Mouse (Mus musculus) thymus, adult 2 months (tissue): ENCODE results near the gene Ppp1r3f. TPM values are rescaled to one million over a fixed set of nuclear protein-coding genes. Genes with fewer than 3 reads are reported as not detected.

Source experiments
- DNase-seq: peaks from one replicate; pipeline ENCODE4 v3.0.0; 2021
- H3K27ac ChIP-seq: fragments of 200-500 bp; 2 replicates; pipeline ENCODE4 v1.5.1; 2012; ENCODE audit warnings: low read length, control low read depth; ENCODE audit not compliant: control insufficient read depth, insufficient read depth
- H3K27me3 ChIP-seq: fragments of 200-500 bp; 2 replicates; pipeline ENCODE4 v1.6.1; 2012; ENCODE audit warnings: mild to moderate bottlenecking, low read length, moderate library complexity, mixed read lengths; ENCODE audit not compliant: control insufficient read depth, insufficient read depth
- H3K36me3 ChIP-seq: fragments of 200-500 bp; 2 replicates; pipeline ENCODE4 v1.6.1; 2012; ENCODE audit warnings: mild to moderate bottlenecking, low read length, moderate library complexity; ENCODE audit not compliant: control insufficient read depth, insufficient read depth
- H3K4me1 ChIP-seq: fragments of 200-500 bp; replicated peaks from 2 replicates; pipeline ENCODE4 v1.6.1; 2012; ENCODE audit warnings: low read length; ENCODE audit not compliant: control insufficient read depth, insufficient read depth
- H3K4me3 ChIP-seq: fragments of 200-500 bp; 2 replicates; pipeline ENCODE4 v1.5.1; 2012; ENCODE audit warnings: mild to moderate bottlenecking, low read length, control low read depth, moderate library complexity; ENCODE audit not compliant: control insufficient read depth, insufficient read depth
- CTCF ChIP-seq: fragments of 200-500 bp; IDR thresholded peaks from 2 replicates; pipeline ENCODE4 v1.5.1; 2012; ENCODE audit warnings: mild to moderate bottlenecking, control low read depth, low read length, moderate library complexity, borderline replicate concordance; ENCODE audit not compliant: control insufficient read depth, poor library complexity, insufficient read depth; ENCODE audit errors: extremely low read depth
- POLR2A ChIP-seq: fragments of 200-500 bp; IDR thresholded peaks from 2 replicates; pipeline ENCODE4 v1.6.1; 2012; ENCODE audit warnings: mild to moderate bottlenecking, low read length, control low read depth, moderate library complexity; ENCODE audit not compliant: control insufficient read depth, poor library complexity, insufficient read depth; ENCODE audit errors: extremely low read depth
- WGBS: fragments of 180-500 bp; shearing (Covaris S2); methylation state at CpG from one replicate; pipeline ENCODE4 v1.1.7; 2018; 5-methylcytosine and 5-hydroxymethylcytosine counted together
- polyA plus RNA-seq: library from polyadenylated mRNA; depleted of rRNA; stranded (reverse); fragments of >200 nt; gene quantifications from 2 replicates; pipeline ENCODE4 v1.2.3, GENCODE M21; 2012

Ppp1r3f gene
- polyA plus RNA-seq, 1 experiment: 5.8 TPM

- no peak for DNase-seq
- Histone ChIP-seq H3K27ac (peak within 1 kb of the TSS; percentile 85), H3K4me3 (peak within 1 kb of the TSS; percentile 60), H3K36me3 (no peaks in the 10 kb centered on the region), H3K27me3 (no peaks in the 10 kb centered on the region), H3K4me1 (peaks cover 34% of the 10 kb centered on the region)
- TF ChIP-seq CTCF (no peak), POLR2A (no peak)
- 34% methylated on average over 63 of the region's 72 CpGs for WGBS
These were observed 652 bp downstream of the Ppp1r3f start, which contains the start of gene Foxp3 for GRCm38 (mm10) chrX:7573176-7574086. TSS of gene Foxp3 (plus strand) at chrX:7573644.

GRCm38 (mm10) chrX:7572466-7572865 is 1.6 kb downstream of the Ppp1r3f start:
- H3K4me1 ChIP-seq: peaks cover 34% of the 10 kb centered on the region
- DNase-seq: no peak
- TF ChIP-seq POLR2A: no peak
- no peak for TF ChIP-seq CTCF
- H3K36me3 ChIP-seq: no peaks in the 10 kb centered on the region
- peak overlapping the region; percentile 85 for H3K27ac ChIP-seq
- H3K27me3 ChIP-seq: no peaks in the 10 kb centered on the region
- H3K4me3 ChIP-seq: no peak overlapping the region
- 39% methylated on average over 10 of the region's 10 CpGs for WGBS

DNA sequence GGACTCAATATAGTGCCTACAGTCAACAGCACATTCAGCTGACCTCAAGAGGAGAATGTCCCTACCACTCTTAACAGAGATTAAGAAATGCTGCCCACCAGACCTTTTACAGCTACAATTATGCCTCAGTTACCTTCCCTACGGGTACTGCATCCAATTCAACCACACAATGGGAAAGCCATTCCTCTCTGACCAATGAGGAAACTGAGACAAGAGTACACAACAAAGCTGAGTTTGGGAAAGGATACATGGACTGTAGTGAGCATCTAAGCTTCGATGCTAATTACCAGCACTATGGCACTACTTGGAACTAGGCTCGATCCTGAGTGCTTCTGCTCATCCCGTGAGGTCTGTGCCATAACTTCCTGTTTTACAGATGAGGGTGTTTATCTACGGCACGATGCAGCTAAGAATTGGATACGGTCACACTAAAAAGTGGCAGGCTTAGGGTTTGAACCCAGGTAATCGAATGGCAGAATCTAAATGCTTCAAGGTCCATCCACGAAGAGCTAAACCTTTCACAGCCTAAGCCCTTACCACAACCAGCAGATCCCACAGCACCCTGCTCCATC is 2.4 kb downstream of the Ppp1r3f start:
- TF ChIP-seq POLR2A (no peak), CTCF (no peak)
- Histone ChIP-seq H3K27me3 (no peaks in the 10 kb centered on the region), H3K27ac (peak overlapping the region; percentile 38; the same call in 1 of the 2 replicates), H3K4me1 (peaks cover 38% of the 10 kb centered on the region), H3K4me3 (no peak overlapping the region), H3K36me3 (no peaks in the 10 kb centered on the region)
- DNase-seq: no peak
- WGBS: 76% methylated on average over 9 of the region's 9 CpGs

DNA sequence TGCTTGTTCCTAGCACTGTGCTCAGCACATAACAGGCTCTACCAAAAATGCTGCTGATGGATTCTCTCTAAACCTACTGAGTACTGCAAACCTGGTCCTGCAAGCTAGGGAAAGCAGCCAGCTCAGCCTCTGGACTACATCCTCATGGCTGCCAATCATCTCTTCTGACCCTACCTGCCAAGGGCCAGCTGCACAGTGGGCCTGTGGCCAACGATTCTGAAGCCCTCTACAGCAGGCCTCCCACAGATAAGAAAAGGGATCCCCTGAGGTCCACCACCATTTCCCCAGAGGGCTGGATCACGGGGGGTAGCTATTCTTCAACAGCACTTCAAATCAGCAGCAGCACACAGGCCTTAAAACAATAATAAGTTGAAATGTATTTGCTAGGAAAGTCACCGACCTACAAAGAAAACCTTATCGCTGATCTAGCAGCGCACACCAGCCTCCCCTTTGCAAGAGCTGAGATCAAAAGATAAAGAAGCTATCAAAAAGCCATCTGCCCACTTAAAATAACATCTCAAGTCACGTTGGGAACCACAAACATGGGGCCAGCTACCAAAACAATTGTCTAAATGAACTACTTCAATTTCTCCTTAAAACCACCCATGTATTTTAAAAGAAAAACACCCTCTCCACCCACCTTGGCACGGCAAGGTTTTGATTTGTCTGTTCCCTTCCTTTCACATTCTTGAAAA is 3.5 kb downstream of the Ppp1r3f start:
- TF ChIP-seq CTCF (no peak), POLR2A (no peak)
- Histone ChIP-seq H3K36me3 (no peaks in the 10 kb centered on the region), H3K27me3 (no peaks in the 10 kb centered on the region), H3K4me1 (peaks cover 40% of the 10 kb centered on the region), H3K27ac (peak overlapping the region; percentile 56), H3K4me3 (no peak overlapping the region)
- no peak for DNase-seq
- 2% methylated on average over 7 of the region's 7 CpGs for WGBS

DNA sequence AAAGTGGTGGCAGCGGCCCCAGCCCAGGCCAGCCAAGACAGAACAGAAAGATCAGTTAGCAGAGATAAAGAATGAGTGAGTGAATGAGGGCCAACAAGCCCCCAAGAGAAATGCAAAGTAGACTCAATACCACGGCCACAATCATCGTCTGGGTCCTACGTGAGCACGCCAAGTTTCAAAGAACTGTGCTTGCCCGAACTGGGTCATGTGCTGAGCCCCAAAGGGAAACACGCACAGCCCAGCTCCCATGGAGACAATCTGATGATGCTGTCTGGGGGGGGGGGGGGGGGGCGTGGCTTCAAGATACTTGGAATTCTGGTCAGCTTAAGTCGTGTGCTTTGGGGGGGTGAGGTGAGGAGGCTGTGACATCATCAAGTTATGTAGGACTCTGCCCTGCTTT is 6.6 kb downstream of the Ppp1r3f start:
- H3K27ac ChIP-seq: no peak overlapping the region
- no peaks in the 10 kb centered on the region for H3K27me3 ChIP-seq
- DNase-seq: no peak
- H3K4me1 ChIP-seq: peaks cover 26% of the 10 kb centered on the region
- H3K36me3 ChIP-seq: no peaks in the 10 kb centered on the region
- TF ChIP-seq CTCF (no peak), POLR2A (no peak)
- WGBS: 97% methylated on average over 8 of the region's 9 CpGs
- H3K4me3 ChIP-seq: no peak overlapping the region

- 25% methylated on average over 6 of the region's 6 CpGs for WGBS
- Histone ChIP-seq H3K27ac (peak overlapping the region; percentile 43; the same call in 1 of the 2 replicates), H3K36me3 (no peaks in the 10 kb centered on the region), H3K27me3 (no peaks in the 10 kb centered on the region), H3K4me1 (peaks cover 17% of the 10 kb centered on the region), H3K4me3 (no peak overlapping the region)
- no peak for DNase-seq
- no peak for TF ChIP-seq POLR2A
- no peak for TF ChIP-seq CTCF
These were observed 7.7 kb downstream of the Ppp1r3f start for GRCm38 (mm10) chrX:7566352-7566751.
